Mouse (Mus musculus) cerebellum, adult 2 months (tissue): ENCODE results near the gene Plppr4.

Source experiments
- CTCF ChIP-seq: fragments of 200-500 bp; IDR thresholded peaks from 2 replicates; pipeline ENCODE4 v1.5.1; 2011; ENCODE audit warnings: low read depth, mild to moderate bottlenecking, control low read depth, low read length, moderate library complexity, borderline replicate concordance; ENCODE audit not compliant: insufficient read depth
- POLR2A ChIP-seq: fragments of 200-500 bp; IDR thresholded peaks from 2 replicates; pipeline ENCODE4 v1.6.1; 2011; ENCODE audit warnings: low read length, control low read depth, borderline replicate concordance; ENCODE audit not compliant: insufficient read depth

GRCm38 (mm10) chr3:117405821-117406220 lies 45.1 kb upstream of the Plppr4 start:
- TF ChIP-seq POLR2A (no peak), CTCF (no peak)
